Mouse (Mus musculus): Measurements from ENCODE around the gene Psma5. TPM values are rescaled to one million over a fixed set of nuclear protein-coding genes. Genes with fewer than 3 reads are reported as not detected.

Psma5 gene
- total RNA-seq, 2 experiments from 2014 or later = 84.5 to 91.8 TPM

DNA sequence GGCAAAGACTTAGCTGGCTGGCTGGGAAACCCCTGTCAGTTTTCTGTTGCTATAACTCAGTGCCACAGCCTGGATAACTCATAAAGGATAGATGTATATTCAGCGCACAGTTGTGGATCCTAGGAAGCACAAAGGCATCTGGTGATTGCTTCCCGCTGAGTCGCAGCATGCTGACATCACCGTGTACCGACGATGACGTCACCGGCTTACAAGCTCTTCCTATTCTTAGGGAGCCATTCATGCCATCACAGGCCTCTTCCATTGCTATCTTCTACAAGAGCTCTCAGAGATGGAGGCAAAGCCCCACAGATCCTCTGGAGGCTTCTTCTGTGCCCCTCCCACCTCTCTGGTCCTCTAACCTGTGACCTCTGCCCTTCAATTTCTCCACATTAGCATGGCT is 47.0 kb downstream of the Psma5 start:
- no peak for DNase-seq (ENCODE audit: low spot score in 2 of 2)

DNA sequence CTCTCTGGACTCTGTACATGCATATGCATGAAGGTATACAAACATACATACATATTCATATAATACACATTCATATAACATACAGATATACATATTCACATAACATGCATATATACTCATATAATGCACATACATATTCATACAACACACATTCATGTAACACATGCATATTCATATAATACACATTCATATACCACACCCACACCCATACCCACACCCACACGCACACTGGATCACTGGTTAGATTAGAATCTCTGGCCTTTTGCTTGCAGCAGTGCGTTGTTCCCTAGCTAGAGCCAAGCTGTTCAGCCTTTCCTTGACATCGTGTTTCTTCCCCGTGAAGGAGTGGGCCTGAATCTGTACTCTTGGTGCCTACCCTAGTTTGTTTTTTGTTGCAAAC is 48.0 kb downstream of the Psma5 start:
- no peak for DNase-seq (ENCODE audit: low spot score in 2 of 2)

DNA sequence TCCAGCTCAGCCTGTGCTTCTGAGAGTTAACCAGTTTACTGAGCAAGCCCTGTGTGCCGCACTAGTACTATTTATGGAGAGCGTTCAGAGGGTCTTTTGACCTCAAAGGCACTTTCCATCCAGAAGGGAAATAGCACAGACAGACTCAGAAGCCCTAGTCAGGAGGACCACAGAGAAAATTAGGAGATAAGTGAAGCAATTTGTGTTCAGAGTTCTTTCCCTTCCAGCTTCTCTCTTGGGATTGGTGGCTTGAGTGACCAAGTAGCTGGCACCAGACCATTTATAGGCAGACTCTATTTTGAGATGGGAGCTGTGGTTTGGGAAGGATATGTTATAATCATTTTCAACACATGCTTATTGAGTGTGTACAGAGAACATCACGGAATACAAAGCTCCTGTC is 49.7 kb downstream of the Psma5 start:
- DNase-seq (ENCODE audit: low spot score in 2 of 2) = no peak

DNA sequence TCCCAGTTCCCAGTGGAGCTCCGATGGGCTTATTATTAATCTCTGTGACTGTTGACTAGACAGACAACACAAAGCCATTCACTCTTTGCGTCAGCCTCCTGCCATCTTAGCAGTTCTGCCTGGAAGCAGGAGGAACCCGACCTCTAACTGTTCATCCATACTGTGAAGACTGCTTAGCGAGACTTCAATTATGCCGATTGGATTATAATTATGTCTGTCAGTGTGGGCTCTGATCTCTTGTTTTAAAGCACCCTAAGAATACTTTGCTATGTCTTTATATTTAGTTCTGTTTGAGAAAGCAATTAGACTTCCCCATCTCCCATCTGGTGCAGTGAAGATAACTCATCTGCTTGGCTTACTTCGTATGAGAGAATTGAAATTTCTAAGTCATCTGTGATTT is 50.8 kb downstream of the Psma5 start:
- DNase-seq (ENCODE audit: low spot score in 2 of 2) = no peak

DNA sequence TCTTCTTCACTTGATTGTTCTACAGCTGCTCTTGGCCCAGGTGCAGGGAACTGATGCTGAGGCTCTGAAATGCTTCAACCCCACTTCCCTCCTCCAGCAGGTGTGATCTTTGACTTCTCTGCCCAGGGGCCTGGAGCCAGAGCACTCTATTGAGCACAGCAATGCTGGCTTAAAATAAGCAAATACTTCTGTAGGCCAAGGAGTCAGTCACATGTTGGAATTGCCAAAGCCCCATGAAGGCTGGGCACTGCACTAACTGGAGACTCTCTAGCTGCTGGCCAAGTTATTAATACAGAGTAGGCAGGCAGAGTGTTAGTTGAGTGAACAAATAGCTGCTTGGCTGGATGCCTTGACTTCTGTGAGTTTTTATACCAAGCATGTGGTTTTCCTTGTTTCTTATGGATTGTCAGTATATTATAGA is 54.2 kb downstream of the Psma5 start:
- no peak for DNase-seq (ENCODE audit: low spot score in 2 of 2)

DNA sequence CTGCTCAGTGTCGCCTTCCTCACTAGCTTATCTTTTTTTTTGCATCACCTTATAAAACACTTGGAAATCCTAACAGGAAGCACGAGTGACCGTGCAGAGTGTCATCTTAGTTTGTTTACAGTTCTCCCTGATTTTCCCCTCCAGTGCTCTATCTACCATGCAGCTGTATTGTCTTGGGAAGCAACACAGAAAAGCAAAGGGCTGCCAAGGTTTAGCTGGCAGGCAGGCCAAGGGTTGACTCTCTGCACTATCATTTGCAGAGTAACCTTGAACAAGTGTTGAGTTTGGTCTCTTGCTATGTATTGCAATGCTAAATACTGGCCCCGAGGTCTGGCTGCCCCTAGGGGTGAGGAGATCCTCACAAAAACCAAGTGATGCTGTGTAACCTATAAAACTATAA is 55.0 kb downstream of the Psma5 start:
- DNase-seq (ENCODE audit: low spot score in 2 of 2) = no peak

DNA sequence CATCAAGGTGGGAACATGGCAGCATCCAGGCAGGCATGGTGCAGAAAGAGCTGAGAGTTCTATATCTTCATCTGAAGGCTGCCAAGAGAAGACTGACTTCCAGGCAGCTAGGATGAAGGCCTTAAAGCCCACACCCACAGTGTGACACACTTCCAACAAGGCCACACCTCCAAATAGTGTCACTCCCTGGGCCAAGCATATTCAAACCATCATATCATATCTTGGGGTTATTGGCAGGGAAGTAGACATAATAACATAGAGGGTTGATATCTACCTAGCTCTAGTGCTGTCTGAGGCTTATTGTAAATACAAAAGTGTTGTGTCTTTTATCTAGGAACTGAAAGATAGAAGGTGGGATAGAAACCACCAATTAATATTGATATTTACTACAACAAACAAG is 55.7 kb downstream of the Psma5 start:
- no peak for DNase-seq (ENCODE audit: low spot score in 2 of 2)

DNA sequence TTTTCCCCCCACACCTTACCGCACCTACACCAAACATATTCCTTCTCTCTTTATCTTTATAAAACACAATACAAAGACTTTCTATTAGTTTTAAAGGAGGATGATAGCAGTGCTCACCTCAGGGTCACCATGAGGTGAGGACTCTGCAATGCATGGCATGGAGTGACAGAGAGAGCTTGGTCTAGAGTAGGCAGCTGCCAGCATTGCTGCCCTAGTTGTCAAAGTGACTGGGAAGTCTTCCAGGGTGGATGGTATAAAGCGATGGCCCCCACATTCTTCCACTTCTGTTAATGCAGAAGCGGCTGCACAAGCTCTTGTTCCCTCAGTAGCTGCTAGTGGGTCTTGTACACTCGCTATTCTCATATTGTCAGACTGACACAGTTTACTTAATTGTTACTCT is 56.4 kb downstream of the Psma5 start:
- no peak for DNase-seq (ENCODE audit: low spot score in 2 of 2)

DNA sequence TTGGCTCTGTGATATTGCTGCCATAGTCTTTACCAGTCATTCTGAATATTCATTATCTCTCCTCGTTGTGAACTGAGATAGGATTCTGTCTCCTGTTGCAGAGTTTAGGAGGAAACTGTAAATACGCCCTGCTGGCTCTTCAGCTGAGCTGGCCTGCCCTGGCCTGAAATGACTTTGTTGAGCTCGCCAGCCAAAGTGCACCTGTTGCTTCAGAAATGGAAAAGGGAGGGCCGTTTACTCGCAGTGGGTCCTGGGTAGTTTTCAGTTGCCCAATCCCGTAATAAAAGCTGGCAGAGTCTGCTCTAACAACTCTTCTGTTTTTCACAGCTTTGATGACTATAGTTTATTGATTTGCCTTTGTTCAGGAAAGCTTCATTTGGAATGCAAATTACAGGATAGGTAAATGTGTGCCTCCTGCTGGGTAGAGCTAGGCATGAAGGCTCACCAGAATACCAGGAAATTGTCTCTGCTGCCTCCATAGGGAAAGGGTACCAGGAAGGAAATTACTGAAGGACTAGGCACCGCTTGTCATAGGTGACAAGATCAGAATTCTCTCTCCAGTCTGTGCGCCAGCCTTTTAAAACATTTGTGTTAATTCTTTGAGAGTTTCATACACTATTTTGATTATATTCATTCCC is 57.4 kb downstream of the Psma5 start:
- no peak for DNase-seq (ENCODE audit: low spot score in 2 of 2)

DNA sequence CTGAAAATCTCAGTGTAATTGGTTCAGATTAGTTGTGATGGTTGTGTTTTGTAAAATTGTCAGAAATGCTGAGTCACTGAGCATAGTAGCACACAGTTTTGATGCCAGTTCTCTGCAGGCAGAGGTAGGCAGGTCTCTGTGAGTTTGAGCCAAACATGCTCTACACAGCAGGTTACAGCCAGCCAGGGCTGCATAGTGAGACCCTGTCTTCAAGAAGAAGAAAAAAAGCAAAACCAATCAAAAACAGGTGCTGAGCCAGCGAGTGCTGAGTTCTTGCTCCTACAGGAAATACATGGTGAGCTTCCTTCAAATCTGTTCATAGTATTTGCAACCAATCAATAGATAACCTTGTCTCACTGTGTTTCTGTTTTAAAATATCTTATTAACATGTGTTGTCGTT is 61.8 kb downstream of the Psma5 start:
- no peak for DNase-seq (ENCODE audit: low spot score in 2 of 2)

DNA sequence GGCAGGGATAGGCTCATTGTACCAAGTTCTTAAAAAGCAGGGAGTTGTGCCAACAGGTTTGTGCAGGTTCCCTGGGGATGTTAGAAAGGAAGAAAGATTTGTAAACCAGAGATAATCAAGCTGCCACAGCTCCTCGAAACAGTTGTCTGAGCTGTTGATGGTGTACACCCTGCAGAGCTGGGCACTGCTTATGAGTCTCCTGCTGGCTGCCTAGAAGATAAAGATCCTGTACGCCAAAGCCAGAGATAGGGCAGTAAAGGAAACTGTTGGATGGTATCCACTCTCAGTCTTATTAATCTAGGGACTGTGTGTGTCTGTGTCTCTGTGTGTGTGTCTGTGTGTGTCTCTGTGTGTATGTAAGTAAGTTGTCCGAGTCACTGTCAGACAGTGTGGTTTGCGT is 64.9 kb downstream of the Psma5 start:
- no peak for DNase-seq (ENCODE audit: low spot score in 2 of 2)

DNA sequence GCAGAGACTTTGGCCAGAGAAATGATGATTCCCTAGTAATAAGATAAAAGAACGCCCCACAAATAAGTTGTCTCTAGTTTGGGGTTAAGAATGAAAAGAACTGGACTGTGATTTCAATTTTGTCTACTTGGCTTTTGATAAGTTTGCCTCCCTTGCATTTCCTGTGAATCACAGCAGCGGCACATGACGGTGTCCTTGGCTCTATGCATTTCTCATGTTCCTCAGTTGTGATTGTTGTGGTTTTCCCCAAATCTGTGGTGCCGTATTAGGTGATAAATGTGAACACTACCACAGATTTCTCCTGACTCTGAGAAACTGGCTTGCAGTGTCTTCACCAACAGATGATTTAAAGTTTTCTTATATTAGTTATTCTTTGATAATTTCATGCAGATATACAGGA is 65.4 kb downstream of the Psma5 start:
- DNase-seq (ENCODE audit: low spot score in 2 of 2) = no peak

DNA sequence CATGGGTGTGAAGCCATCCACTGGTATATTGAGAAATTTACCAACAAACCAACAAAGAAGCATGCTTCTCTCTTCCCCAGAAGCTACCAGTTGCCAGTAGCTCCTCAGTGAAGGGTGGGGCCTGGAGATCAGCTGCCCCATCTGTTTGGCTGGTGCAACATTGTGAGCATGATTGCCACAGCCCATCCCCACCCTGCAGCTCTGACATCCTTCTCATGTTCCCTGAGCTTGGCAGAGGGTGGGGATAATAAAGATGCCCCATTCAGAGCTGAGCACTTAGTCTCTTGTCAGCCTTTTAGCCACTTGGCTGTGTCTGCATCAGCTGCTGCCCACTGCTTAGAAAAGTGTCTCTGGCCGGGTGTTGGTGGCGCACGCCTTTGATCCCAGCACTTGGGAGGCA is 66.2 kb downstream of the Psma5 start:
- DNase-seq (ENCODE audit: low spot score in 2 of 2) = no peak

DNA sequence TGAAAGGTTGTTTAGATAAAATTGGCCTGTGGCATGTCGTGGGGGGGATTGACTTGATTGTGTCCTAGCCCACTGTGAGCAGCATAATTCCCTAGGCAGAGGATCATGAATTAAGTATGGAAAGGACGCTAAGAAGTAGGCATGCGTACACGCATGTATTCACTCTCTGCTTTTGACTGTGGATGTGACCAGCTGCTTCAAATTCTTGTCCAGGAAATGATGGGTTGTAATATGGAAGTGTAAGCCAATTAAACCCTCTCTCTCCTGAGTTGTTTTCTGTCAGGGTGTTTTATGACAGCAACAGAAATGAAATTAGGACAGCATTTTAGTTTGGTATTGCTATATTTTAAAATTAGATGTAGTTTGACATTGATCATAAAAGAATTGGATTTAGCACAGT is 68.1 kb downstream of the Psma5 start:
- DNase-seq (ENCODE audit: low spot score in 2 of 2) = no peak

DNA sequence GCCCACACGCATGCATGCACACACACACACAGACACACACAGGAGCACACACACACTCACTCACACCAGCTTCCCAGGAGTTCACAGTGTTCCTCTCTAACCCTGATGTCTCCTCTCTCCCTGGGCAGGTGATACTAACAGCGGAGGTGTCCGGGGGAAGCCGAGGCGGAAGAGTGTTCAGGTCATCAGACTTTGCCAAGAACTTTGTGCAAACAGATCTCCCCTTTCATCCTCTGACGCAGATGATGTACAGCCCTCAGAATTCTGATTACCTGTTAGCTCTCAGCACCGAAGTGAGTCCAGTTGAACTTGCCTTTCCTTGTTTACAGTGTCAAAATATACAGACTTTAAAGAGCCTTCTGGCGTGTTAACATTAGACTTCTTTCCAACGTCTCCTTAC is 68.8 kb downstream of the Psma5 start:
- DNase-seq (ENCODE audit: low spot score in 2 of 2) = no peak

DNA sequence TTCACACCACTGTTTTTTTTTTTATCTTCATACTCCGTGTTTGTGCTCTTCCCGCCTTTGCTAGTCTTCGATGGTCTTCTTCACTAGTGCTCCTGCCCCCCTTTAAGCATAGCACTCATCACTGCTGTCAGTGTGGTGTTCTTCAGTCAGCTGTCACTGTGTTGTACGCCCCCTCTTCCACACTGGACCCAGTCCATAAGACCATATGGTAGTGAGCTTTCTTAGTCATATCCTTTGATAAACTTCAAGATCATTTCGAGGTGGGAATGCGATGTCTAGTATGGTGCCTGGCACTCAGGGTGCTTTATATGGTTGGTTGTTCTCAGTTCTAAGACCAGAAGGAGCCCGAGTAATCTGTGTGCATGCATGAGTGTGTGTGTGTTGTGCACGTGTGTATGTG is 70.5 kb downstream of the Psma5 start:
- DNase-seq (ENCODE audit: low spot score in 2 of 2) = no peak

DNA sequence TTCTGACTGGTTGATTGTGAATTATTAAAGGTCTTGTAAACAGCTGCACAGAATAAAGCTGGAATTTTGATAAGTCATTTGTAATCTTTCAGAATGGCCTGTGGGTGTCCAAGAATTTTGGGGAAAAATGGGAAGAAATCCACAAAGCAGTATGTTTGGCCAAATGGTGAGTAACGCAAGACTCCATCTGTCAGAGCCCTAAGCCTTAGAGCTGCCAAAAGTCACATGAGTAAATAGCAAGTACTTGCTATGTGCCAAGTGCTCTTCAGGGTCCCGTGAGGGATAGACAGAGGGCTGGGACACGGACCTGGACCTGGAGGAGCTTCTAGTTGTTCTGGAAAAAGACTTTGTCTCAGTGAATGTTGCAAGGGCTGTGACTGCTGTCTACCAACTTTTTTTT is 71.2 kb downstream of the Psma5 start:
- no peak for DNase-seq (ENCODE audit: low spot score in 2 of 2)

DNA sequence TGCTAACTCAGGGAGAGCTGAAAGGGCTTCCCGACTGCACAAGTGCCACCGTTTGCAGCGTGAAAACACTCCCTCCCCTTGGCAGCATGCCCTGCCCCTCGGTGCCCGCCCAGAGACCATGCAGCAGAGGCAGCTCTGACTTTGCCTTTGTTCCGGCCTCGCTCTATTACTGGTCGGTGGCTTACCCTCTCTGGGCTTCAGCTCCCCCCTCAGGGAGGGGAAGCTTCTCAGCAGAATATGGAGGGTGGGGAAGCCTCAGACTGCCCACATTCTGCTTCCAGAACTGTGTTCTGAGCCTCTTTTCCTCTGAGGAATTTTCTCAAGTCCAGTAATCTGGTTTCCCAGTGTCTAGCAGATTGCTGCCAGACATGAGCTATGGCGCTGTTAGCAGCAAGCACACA is 71.7 kb downstream of the Psma5 start:
- DNase-seq (ENCODE audit: low spot score in 2 of 2) = peak; percentile 67 to 75

Other genes with a start within 250 kb of the Psma5 start
- gene Gstm1, start 239.0 kb upstream of the Psma5 start, total RNA-seq (2021) = 100 to 1,000 TPM in 1 of 2 experiments, 10 to 100 TPM in 1; 94.4 to 102 TPM
- gene Gstm4, start 212.0 kb upstream of the Psma5 start, total RNA-seq (2021) = 10 to 100 TPM; 13.4 TPM
- gene Ampd2, start 170.3 kb upstream of the Psma5 start, total RNA-seq (2021) = 10 to 100 TPM; 48.4 to 58.8 TPM
- not detected for gene Gnat2, start 164.1 kb upstream of the Psma5 start, total RNA-seq (2021)
- gene Gnai3, start 110.8 kb upstream of the Psma5 start, total RNA-seq (2021) = 10 to 100 TPM; 54.7 to 59.4 TPM
- 10 to 100 TPM; 14.5 to 15.0 TPM for gene Gpr61, start 102.0 kb upstream of the Psma5 start, total RNA-seq (2021)
- gene Amigo1, start 70.6 kb upstream of the Psma5 start, total RNA-seq (2021) = 10 to 100 TPM; 36.9 to 37.2 TPM
- gene Cyb561d1, start 55.7 kb upstream of the Psma5 start, total RNA-seq (2021) = 10 to 100 TPM; 10.6 to 11.2 TPM
- gene Atxn7l2, start 46.0 kb upstream of the Psma5 start, total RNA-seq (2021) = 10 to 100 TPM; 21.1 to 26.1 TPM
- 1 to 10 TPM; 1.2 to 1.6 TPM for gene Sypl2, start 30.3 kb upstream of the Psma5 start, total RNA-seq (2021)
- 100 to 1,000 TPM; 181 to 182 TPM for gene Sort1, start 27.2 kb downstream of the Psma5 start, total RNA-seq (2021)
- under 1 TPM in 1 of 2 experiments, not detected in 1; 0.36 TPM for gene Mybphl, start 108.0 kb downstream of the Psma5 start, total RNA-seq (2021)
- gene Psrc1, start 126.9 kb downstream of the Psma5 start, total RNA-seq (2021) = 10 to 100 TPM; 12.5 to 12.8 TPM
- gene Celsr2, start 158.6 kb downstream of the Psma5 start, total RNA-seq (2021) = 100 to 1,000 TPM; 177 to 179 TPM
- 100 to 1,000 TPM; 215 TPM for gene Sars, start 188.3 kb downstream of the Psma5 start, total RNA-seq (2021)

All from layer of hippocampus, postnatal 10 days (tissue).